Mouse (Mus musculus) stomach, embryonic 14.5 days (tissue): ENCODE measurements around the gene Itgae. TPM values are rescaled to one million over a fixed set of nuclear protein-coding genes. Genes with fewer than 3 reads are reported as not detected.

Source experiments
- ATAC-seq: fragments of 200-750 bp; cut with Nextera tagmentation; 2 replicates; pipeline ENCODE4 v1.8.0; 2017; ENCODE audit warnings: low read depth, moderate TSS enrichment; ENCODE audit not compliant: insufficient number of reproducible peaks, insufficient read depth, low FRiP score
- H3K27ac ChIP-seq: fragments of 300-500 bp; sonication (generic); 2 replicates; pipeline ENCODE4 v1.5.1; 2014; ENCODE audit warnings: mild to moderate bottlenecking, low read length, moderate library complexity, mixed read lengths
- H3K27me3 ChIP-seq: fragments of 300-500 bp; sonication (generic); 2 replicates; pipeline ENCODE4 v1.6.1; 2014; ENCODE audit warnings: low read length, control low read depth, mixed read lengths; ENCODE audit not compliant: control insufficient read depth, insufficient read depth
- H3K36me3 ChIP-seq: fragments of 300-500 bp; sonication (generic); 2 replicates; pipeline ENCODE4 v1.6.1; 2014; ENCODE audit warnings: mild to moderate bottlenecking, control low read depth, low read length, moderate library complexity, mixed read lengths; ENCODE audit not compliant: control insufficient read depth, insufficient read depth
- H3K4me1 ChIP-seq: fragments of 300-500 bp; sonication (generic); 2 replicates; pipeline ENCODE4 v1.6.1; 2014; ENCODE audit warnings: low read length, control low read depth, mixed read lengths; ENCODE audit not compliant: control insufficient read depth, insufficient read depth
- H3K4me2 ChIP-seq: fragments of 300-500 bp; sonication (generic); replicated peaks from 2 replicates; pipeline ENCODE4 v1.6.1; 2014; ENCODE audit warnings: low read depth, low read length, control low read depth
- H3K4me3 ChIP-seq: fragments of 300-500 bp; sonication (generic); 2 replicates; pipeline ENCODE4 v1.5.1; 2014; ENCODE audit warnings: low read depth, low read length, control low read depth
- H3K9ac ChIP-seq: fragments of 300-500 bp; sonication (generic); replicated peaks from 2 replicates; pipeline ENCODE4 v1.6.1; 2014; ENCODE audit warnings: low read depth, mild to moderate bottlenecking, control low read depth, low read length, moderate library complexity, mixed read lengths
- H3K9me3 ChIP-seq: fragments of 300-500 bp; sonication (generic); 2 replicates; pipeline ENCODE4 v1.6.1; 2016; ENCODE audit warnings: low read depth, low read length, control low read depth; ENCODE audit not compliant: control insufficient read depth
- WGBS: fragments of 180-500 bp; shearing (Covaris S2); extraction: QIAGEN DNeasy Blood & Tissue Kit; methylation state at CpG from one replicate; pipeline ENCODE4 v1.1.7; 2014; 5-methylcytosine and 5-hydroxymethylcytosine counted together
- polyA plus RNA-seq: library from polyadenylated mRNA; unstranded; fragments of >200 nt; fragmentation: Nextera tagmentation; extraction: Ambion mirVana; gene quantifications from 2 replicates; pipeline ENCODE4 v1.2.1, GENCODE M21; 2014

Gene Itgae
- polyA plus RNA-seq, 1 experiment from 2014 or later, result 0.51 TPM

GRCm38 (mm10) chr11:73146026-73146974 is 55.9 kb downstream of the Itgae start:
- ATAC-seq, result no peak
- no peaks in the 10 kb centered on the region for H3K27me3 ChIP-seq
- no peak overlapping the region for H3K9ac ChIP-seq
- no peaks in the 10 kb centered on the region for H3K36me3 ChIP-seq
- H3K4me1 ChIP-seq, result no peaks in the 10 kb centered on the region
- H3K4me2 ChIP-seq, result no peak overlapping the region
- H3K4me3 ChIP-seq, result no peak overlapping the region
- no peak overlapping the region for H3K27ac ChIP-seq
- 59% methylated on average over 11 of the region's 11 CpGs for WGBS
- H3K9me3 ChIP-seq, result no peaks in the 10 kb centered on the region

GRCm38 (mm10) chr11:73146975-73147365 is 56.6 kb downstream of the Itgae start:
- H3K27ac ChIP-seq, result no peak overlapping the region
- H3K4me1 ChIP-seq, result no peaks in the 10 kb centered on the region
- no peak for ATAC-seq
- H3K9me3 ChIP-seq, result no peaks in the 10 kb centered on the region
- WGBS, result 67% methylated on average over 7 of the region's 7 CpGs
- H3K4me3 ChIP-seq, result no peak overlapping the region
- H3K36me3 ChIP-seq, result no peaks in the 10 kb centered on the region
- no peak overlapping the region for H3K4me2 ChIP-seq
- H3K9ac ChIP-seq, result no peak overlapping the region
- no peaks in the 10 kb centered on the region for H3K27me3 ChIP-seq

- no peaks in the 10 kb centered on the region for H3K9me3 ChIP-seq
- no peaks in the 10 kb centered on the region for H3K27me3 ChIP-seq
- H3K9ac ChIP-seq, result no peak overlapping the region
- H3K27ac ChIP-seq, result no peak overlapping the region
- H3K4me2 ChIP-seq, result no peak overlapping the region
- no peak for ATAC-seq
- H3K4me3 ChIP-seq, result no peak overlapping the region
- H3K4me1 ChIP-seq, result no peaks in the 10 kb centered on the region
- H3K36me3 ChIP-seq, result no peaks in the 10 kb centered on the region
- WGBS, result 85% methylated on average over 9 of the region's 9 CpGs
Measured at GRCm38 (mm10) chr11:73148209-73148608, 57.8 kb downstream of the Itgae start.

GRCm38 (mm10) chr11:73155071-73155470 is 64.7 kb downstream of the Itgae start:
- Histone ChIP-seq H3K36me3 (no peaks in the 10 kb centered on the region), H3K27me3 (0 out of 2 replicates have a peak, but pooled peaks cover 6% of the 10 kb centered on the region), H3K9me3 (no peaks in the 10 kb centered on the region), H3K4me3 (no peak overlapping the region), H3K4me1 (no peaks in the 10 kb centered on the region), H3K4me2 (no peak overlapping the region), H3K9ac (no peak overlapping the region), H3K27ac (no peak overlapping the region)
- WGBS, result 71% methylated on average over 6 of the region's 6 CpGs
- no peak for ATAC-seq

GRCm38 (mm10) chr11:73159957-73160810 is 69.8 kb downstream of the Itgae start, which contains the start of gene P2rx5:
P2rx5 (plus strand) TSS chr11:73160421.
- Histone ChIP-seq H3K36me3 (no peaks in the 10 kb centered on the region), H3K4me3 (peak within 1 kb of the TSS; percentile 37), H3K4me2 (peak within 1 kb of the TSS; percentile 84), H3K27ac (no peak within 1 kb of the TSS), H3K9ac (0 out of 2 replicates have a peak within 1 kb of the TSS, but pooled peaks have one; percentile 19), H3K4me1 (no peaks in the 10 kb centered on the region), H3K9me3 (no peaks in the 10 kb centered on the region), H3K27me3 (0 out of 2 replicates have a peak, but pooled peaks cover 8% of the 10 kb centered on the region)
- peak; percentile 24; the same call in 1 of the 2 replicates for ATAC-seq
- WGBS, result 3% methylated on average over 43 of the region's 49 CpGs

GRCm38 (mm10) chr11:73160811-73161200 is 70.4 kb downstream of the Itgae start:
- WGBS, result 24% methylated on average over 6 of the region's 6 CpGs
- no peaks in the 10 kb centered on the region for H3K9me3 ChIP-seq
- H3K4me2 ChIP-seq, result peak overlapping the region; percentile 84
- no peak overlapping the region for H3K27ac ChIP-seq
- ATAC-seq, result 0 out of 2 replicates have a peak, but pooled peaks have one; percentile 6
- H3K27me3 ChIP-seq, result 0 out of 2 replicates have a peak, but pooled peaks cover 8% of the 10 kb centered on the region
- H3K4me3 ChIP-seq, result peak overlapping the region; percentile 37
- H3K4me1 ChIP-seq, result no peaks in the 10 kb centered on the region
- no peaks in the 10 kb centered on the region for H3K36me3 ChIP-seq
- 0 out of 2 replicates have a peak overlapping the region, but pooled peaks have one; percentile 19 for H3K9ac ChIP-seq

- no peaks in the 10 kb centered on the region for H3K36me3 ChIP-seq
- H3K4me3 ChIP-seq, result no peak overlapping the region
- no peak overlapping the region for H3K27ac ChIP-seq
- 0 out of 2 replicates have a peak, but pooled peaks cover 8% of the 10 kb centered on the region for H3K27me3 ChIP-seq
- peaks cover 6% of the 10 kb centered on the region; the same call in 1 of the 2 replicates for H3K4me1 ChIP-seq
- 89% methylated on average over 4 of the region's 4 CpGs for WGBS
- no peaks in the 10 kb centered on the region for H3K9me3 ChIP-seq
- H3K4me2 ChIP-seq, result no peak overlapping the region
- no peak for ATAC-seq
- H3K9ac ChIP-seq, result no peak overlapping the region
Measured at GRCm38 (mm10) chr11:73161616-73162015, 71.2 kb downstream of the Itgae start.

GRCm38 (mm10) chr11:73162284-73162683 is 71.9 kb downstream of the Itgae start:
- 0 out of 2 replicates have a peak, but pooled peaks cover 8% of the 10 kb centered on the region for H3K27me3 ChIP-seq
- H3K36me3 ChIP-seq, result no peaks in the 10 kb centered on the region
- no peak overlapping the region for H3K27ac ChIP-seq
- no peaks in the 10 kb centered on the region for H3K9me3 ChIP-seq
- H3K4me2 ChIP-seq, result no peak overlapping the region
- no peak overlapping the region for H3K9ac ChIP-seq
- H3K4me3 ChIP-seq, result no peak overlapping the region
- peaks cover 6% of the 10 kb centered on the region; the same call in 1 of the 2 replicates for H3K4me1 ChIP-seq
- no peak for ATAC-seq
- 43% methylated on average over 5 of the region's 5 CpGs for WGBS
